Mouse (Mus musculus) monocyte, adult 5-6 weeks (primary cell): Measurements from ENCODE around the gene Cfap52. TPM values are rescaled to one million over a fixed set of nuclear protein-coding genes. Genes with fewer than 3 reads are reported as not detected.

Experiments used
- ATAC-seq: fragments of 153-309, 156-312 bp; replicated peaks from 2 replicates; pipeline ENCODE4 v1.8.0; 2017; ENCODE audit warnings: mild to moderate bottlenecking; ENCODE audit not compliant: low TSS enrichment, insufficient number of reproducible peaks, severe bottlenecking, poor library complexity, low FRiP score
- total RNA-seq: library from RNA; stranded (forward); fragments of 200-1000, 200-491, 200-594 nt; gene quantifications from 3 replicates; pipeline ENCODE4 v1.2.3, GENCODE M21; 2017

Cfap52 gene
- not detected in 3 replicates for total RNA-seq

- peak; percentile 40; the same call in 1 of the 2 replicates for ATAC-seq
Observed at GRCm38 (mm10) chr11:67965242-67965883, at the start of gene Cfap52. Gene Cfap52, minus strand, starts transcription at chr11:67965651.

GRCm38 (mm10) chr11:68012207-68012606, 46.8 kb upstream of the Cfap52 start:
- no peak for ATAC-seq

- ATAC-seq, result no peak
Observed at GRCm38 (mm10) chr11:68009377-68009776, 43.9 kb upstream of the Cfap52 start.

- no peak for ATAC-seq
Observed at GRCm38 (mm10) chr11:68007645-68008044, 42.2 kb upstream of the Cfap52 start.

GRCm38 (mm10) chr11:68006216-68006789, 40.9 kb upstream of the Cfap52 start:
- ATAC-seq, result no peak

- ATAC-seq, result no peak
Observed at GRCm38 (mm10) chr11:68004191-68004590, 38.7 kb upstream of the Cfap52 start.

- ATAC-seq, result no peak
Observed at GRCm38 (mm10) chr11:67999629-68000028, 34.2 kb upstream of the Cfap52 start.

- no peak for ATAC-seq
Observed at GRCm38 (mm10) chr11:67998905-67999304, 33.5 kb upstream of the Cfap52 start.

- no peak for ATAC-seq
Observed at GRCm38 (mm10) chr11:67995965-67996364, 30.5 kb upstream of the Cfap52 start.

DNA sequence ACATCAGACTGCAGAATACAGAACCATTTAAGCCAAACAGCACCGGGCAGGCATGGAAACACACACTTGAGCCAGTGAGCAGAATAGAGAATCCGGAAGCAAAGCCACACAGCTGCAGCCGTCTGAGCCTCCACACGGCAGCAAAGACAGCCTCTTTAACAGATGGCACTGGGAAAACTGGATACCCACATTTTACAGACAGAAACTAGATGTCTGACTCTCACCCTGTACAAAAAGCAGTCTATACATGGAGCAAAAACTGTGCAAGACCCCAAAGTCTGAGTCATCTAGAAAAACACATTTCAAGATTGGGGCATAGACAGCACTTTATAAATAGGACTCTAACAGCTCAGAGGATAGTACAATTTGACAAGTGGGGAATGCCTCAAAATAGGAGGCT, 25.8 kb upstream of the Cfap52 start:
- no peak for ATAC-seq

DNA sequence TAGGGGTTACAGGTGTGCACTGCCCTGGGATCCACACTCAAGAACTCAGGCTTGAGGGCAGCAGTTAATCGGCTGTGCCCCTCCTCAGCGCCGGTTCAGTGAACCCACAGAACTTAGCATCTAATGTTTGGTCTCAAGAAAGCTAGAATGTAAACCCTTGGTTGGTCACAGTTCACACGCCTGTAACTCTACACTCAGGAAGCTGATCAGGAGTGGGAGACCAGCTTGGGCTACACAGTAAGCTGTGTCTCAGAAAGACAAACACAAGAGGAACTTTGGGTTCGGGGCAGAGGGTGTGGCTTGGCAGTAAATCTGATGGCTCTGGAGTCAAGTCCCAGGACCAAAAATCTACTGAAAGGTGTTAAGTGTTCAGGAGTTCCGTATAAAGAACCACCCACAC, 18.1 kb upstream of the Cfap52 start:
- ATAC-seq, result no peak

- ATAC-seq, result no peak
Observed at GRCm38 (mm10) chr11:67975252-67975651, 9.8 kb upstream of the Cfap52 start.

- no peak for ATAC-seq
Observed at GRCm38 (mm10) chr11:67973225-67973624, 7.8 kb upstream of the Cfap52 start.

DNA sequence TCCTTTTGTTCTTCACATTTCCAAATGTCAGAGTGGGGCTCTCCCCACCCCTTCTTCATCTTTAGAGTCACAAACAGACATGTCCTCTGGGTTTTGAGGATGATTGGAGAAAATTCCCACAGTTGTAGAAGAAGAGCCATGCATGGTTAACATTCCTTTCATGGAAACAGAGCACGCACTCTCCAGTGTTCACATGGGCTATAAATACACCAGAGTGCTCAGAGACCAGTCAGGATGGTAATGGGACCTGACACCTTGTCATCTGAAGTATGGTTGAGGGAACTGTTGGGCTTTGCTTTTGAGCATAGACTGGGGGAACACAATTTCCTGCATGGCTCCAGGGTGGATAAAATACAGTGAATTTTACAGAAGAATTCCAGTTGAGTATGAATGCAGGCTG, 7.2 kb upstream of the Cfap52 start:
- ATAC-seq, result no peak

GRCm38 (mm10) chr11:67967831-67968230, 2.4 kb upstream of the Cfap52 start:
- no peak for ATAC-seq

GRCm38 (mm10) chr11:67965905-67966878, 741 bp upstream of the Cfap52 start, which contains the start of gene Stx8:
Gene Stx8, plus strand, starts transcription at chr11:67966193.
- ATAC-seq, result peak; percentile 95

GRCm38 (mm10) chr11:67964110-67964509, 1.3 kb downstream of the Cfap52 start:
- ATAC-seq, result no peak

GRCm38 (mm10) chr11:67954413-67954812, 11.0 kb downstream of the Cfap52 start:
- no peak for ATAC-seq

DNA sequence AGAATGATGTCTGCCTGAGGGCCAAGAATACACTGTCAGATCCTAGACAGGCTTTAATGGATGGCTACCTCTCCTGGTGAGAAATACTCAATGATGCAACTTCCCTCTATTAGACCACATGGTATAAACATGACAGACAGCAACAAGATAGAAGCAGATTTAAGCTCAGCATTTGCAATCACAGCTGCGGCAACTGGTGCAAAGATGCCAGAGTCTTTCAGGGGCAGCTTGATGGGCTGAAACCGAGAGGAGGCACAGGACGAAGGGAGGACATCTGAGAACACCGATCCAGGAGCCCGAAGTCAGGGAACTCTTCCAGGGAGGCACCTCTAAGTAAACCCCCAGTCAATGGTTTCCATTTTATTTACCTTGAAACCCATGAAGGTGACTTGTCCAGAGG, 11.8 kb downstream of the Cfap52 start:
- ATAC-seq, result no peak
